Mouse (Mus musculus): ENCODE measurements around the gene Capn10.

- TF ChIP-seq POLR2A (IDR thresholded peaks at IDR 0.05; ENCODE audit: insufficient read depth, low read depth, low read length) (no peak), CTCF (IDR thresholded peaks at IDR 0.05) (no peak), EP300 (IDR thresholded peaks at IDR 0.05; ENCODE audit: insufficient read depth, low read depth, low read length) (no peak)
Measured at GRCm38 (mm10) chr1:92911721-92912138, 22.4 kb upstream of the Capn10 start.
